Mouse (Mus musculus) fibroblast of lung, adult 2 months (primary cell): ENCODE measurements around the gene Ankmy2.

Experiments used
- DNase-seq: peaks from one replicate; pipeline ENCODE4 v3.0.0-alpha.2; 2011; ENCODE audit warnings: low read depth

The Ankmy2 gene

DNA sequence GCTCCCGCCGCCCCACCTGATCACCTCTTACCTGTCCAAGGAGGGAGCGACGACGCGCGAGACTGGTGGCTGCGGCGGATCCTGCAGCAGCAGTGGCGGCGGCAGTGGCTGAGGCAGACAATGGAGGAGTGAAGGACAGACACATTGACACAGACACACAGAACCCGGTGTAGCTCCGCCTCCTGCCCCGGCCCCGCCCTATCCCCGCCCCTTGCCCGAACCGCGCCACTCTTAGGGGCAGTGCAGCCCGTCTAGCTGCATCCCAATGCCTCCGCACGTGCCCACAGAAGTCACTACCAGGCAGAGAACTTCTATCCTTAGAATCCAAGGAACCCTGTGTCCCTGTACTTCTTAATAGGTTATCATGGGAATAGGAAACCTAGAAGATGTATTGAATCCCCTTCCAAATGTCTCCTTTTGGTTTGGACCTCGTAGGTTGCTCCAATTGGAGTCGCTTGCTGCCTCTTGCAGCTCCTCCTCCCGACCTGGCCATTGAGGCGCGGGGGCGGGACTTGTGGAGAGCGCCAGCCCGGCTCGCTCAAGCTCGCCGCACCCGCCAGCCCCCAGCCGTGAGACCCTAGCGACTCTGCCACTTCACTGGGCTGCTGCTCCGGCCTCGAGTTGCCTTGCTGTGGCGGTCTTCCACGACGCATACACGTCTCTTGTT is at the start of gene Ankmy2:
TSS of gene Ankmy2 (plus strand) at position 478 of the 667 bp plus-strand sequence.
- DNase-seq: peak; percentile 81

- no peak for DNase-seq
These were observed 48.5 kb upstream of the Ankmy2 start for GRCm38 (mm10) chr12:36108442-36108841.

- no peak for DNase-seq
These were observed 46.5 kb upstream of the Ankmy2 start for GRCm38 (mm10) chr12:36110457-36110856.

GRCm38 (mm10) chr12:36111110-36111509 is 45.8 kb upstream of the Ankmy2 start:
- no peak for DNase-seq

DNA sequence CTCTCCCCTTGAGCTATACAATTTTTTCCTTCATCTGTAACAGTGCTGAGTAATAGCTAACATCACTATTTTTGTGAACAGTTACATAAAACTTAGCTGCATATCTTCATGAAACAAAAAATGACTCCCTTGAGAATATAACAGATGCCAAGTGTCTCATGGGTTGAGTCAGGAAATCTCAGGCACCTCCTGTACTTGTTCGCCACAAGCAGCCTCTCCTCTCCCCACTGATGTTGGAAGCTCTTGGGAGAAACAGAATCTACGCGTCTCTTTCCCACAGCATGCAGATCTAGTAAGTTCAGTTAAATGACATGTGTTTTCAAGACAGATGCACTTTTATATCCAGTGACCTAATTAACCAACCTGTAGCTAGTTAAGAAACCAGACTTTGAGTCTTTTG is 44.8 kb upstream of the Ankmy2 start:
- no peak for DNase-seq

DNA sequence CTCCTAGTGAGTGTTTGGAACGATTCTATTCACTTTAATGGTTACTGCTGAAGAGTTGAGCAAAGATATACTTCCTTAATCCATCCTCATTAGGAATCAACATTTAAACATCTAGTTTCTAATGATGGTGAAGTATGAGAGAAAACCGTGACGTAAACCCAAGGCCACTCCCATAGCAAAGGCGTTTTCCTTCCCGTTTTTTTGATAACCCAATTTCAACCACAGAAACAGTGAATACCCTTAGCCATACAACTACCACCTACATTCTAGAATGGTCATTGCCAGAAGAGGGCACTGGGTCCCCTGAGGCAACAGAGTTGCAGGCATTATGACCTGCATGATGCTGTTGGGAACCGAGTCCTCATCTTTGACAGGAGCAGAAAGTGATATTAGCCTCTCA is 39.8 kb upstream of the Ankmy2 start:
- no peak for DNase-seq

GRCm38 (mm10) chr12:36119244-36119643 is 37.7 kb upstream of the Ankmy2 start:
- DNase-seq: no peak

DNA sequence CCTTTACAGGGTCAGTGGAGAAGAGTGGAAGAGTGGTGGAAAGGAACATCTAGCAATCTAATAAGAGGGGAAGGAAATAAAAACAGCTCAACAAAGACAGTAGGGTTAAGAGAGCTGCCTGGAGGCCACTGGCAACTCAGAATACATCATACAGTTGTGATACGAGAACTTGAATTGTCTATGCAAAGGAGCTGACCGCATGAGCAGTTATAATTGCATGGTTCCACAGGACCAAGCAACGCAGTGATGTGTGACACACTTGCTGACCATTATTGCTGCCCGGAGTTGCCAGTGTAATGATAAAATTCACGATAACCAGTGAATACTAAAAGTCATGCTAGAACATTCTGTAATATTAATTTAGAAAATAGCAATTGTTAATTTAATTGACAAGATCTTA is 30.9 kb upstream of the Ankmy2 start:
- DNase-seq: no peak

- no peak for DNase-seq
These were observed 27.1 kb upstream of the Ankmy2 start for GRCm38 (mm10) chr12:36129826-36130225.

GRCm38 (mm10) chr12:36132254-36132653 is 24.7 kb upstream of the Ankmy2 start:
- no peak for DNase-seq

- DNase-seq: no peak
These were observed 24.2 kb upstream of the Ankmy2 start for GRCm38 (mm10) chr12:36132668-36133067.

DNA sequence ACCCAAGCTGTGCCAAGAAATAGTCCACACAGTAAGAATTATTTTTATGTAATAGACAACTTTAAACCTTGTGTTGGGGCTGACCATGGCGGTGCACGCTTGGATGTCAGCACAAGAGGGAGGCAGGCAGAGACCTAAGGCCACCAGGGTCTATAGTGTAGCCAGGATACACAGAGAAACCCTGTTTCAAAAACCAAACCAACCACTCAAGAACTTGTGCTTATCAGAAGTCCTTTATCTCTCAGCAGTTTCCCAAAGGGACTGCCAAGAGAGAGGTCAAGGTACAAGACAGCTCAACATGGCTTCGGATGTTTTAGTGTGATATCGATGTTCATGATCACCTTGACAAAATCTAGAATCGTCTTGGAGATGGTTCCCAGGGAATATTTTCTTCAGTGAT is 23.4 kb upstream of the Ankmy2 start:
- no peak for DNase-seq

DNA sequence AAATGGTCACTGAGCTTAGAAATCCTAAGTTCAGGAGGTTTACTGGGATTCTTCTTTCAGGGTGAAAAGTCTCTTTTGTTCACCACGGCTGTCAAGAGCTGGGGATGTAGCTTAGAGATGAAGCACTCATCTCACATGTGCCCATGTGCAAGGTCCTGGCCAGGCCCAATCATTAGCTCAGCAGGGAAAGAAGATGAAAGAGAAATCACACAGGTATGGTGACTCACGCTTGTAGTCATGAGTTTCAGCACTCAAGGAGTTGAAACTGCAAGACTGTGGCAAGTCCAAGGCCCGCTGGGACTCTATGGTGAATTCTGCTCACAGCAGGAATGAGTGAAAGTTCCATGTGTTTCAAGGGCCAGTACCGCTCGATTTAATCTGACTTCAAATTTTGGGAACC is 22.8 kb upstream of the Ankmy2 start:
- no peak for DNase-seq

DNA sequence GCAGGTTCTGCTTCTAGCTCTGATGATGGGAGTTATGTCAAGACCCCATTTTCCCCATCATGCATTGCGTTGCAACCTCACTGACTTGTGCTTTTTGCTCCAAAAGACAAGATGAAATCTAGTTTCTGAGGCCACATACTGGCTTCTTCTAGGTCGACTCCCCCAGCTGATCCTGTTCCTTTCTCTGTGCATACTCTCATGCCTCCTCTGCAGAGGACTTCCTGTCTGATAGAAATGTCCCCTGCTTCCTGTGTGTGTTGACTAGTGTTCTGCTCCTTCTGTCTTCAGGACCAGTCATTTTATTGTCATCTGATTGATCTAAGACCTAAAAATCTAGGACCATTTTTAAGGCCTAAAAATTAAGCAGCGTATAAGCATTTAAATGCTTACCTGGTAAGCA is 21.5 kb upstream of the Ankmy2 start:
- no peak for DNase-seq

DNA sequence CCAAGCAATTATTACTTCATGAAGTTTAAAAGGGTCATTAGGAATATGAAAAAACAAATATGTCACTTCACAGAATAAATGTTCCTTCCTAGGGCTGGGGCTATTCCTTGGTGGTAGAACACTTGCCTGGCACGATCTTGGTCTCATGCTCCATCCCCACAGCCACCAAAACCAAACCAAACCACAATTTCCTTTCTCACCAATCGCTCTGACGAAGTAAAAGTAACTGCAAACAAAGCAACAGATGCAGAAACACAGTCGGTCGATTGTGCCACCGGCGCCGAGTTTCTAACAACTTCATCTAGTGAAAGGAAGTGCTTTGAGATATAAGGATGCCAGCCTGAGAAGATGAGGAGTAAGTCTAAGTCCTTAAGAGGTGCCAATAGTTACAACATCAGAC is 20.6 kb upstream of the Ankmy2 start:
- no peak for DNase-seq

- DNase-seq: no peak
These were observed 19.7 kb upstream of the Ankmy2 start for GRCm38 (mm10) chr12:36137192-36137591.

DNA sequence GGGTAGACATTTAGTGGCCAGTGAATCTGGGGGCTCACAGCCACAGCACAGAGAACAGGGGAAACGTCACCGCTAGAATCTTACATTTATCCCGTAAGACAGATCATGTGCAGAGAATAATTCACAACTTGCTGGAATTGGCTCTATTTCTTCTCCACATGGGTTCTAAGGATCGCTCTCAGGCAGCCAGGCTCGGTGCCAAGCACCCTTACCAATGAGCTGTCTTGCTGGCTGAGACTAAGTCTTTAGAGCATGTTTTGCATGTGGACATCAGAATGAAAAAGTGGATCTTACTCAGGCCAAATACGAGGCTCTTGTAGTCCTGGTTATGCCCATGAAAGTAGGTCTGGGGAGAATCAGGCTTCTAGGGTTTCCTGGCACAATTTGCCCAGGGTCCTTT is 16.5 kb upstream of the Ankmy2 start:
- DNase-seq: no peak

DNA sequence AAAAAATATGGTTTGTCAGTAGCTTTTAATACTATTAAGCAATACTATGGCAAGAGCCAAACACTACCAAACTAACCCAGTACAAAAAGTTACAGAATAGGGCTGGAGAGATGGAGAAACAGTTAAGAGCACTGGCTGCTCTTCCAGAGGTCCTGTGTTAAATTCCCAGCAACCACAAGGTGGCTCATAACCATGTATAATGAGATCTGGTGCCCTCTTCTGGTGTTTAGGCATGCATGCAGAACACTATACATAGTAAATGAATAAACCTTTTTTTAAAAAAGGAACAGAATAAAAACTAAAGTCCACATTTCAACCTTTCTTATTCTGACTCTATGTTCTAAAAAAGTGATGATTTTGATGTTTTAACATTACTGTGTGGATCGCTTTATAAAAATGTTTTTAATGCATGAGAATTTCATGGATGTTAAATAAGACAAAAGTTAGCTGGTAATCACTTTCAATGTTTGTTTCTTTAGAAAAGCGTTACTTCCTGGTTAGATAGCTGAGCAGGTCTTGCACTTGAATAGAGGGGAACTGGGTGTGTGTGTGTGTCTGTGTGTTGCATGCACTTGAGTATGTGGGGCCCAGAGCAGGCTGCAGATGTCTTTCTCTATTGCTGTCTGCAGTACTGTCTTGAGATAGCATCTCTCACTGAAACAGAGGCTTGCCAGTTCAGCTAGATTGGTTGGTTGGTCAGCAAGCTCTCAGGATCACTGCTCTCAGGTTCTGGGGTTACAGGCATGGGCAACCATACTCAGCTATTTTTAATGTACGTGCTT is 10.5 kb upstream of the Ankmy2 start:
- DNase-seq: no peak

GRCm38 (mm10) chr12:36150265-36150664 is 6.6 kb upstream of the Ankmy2 start:
- no peak for DNase-seq

GRCm38 (mm10) chr12:36150737-36151136 is 6.2 kb upstream of the Ankmy2 start:
- no peak for DNase-seq

GRCm38 (mm10) chr12:36155141-36155641 is 1.7 kb upstream of the Ankmy2 start:
- peak; percentile 35 for DNase-seq

DNA sequence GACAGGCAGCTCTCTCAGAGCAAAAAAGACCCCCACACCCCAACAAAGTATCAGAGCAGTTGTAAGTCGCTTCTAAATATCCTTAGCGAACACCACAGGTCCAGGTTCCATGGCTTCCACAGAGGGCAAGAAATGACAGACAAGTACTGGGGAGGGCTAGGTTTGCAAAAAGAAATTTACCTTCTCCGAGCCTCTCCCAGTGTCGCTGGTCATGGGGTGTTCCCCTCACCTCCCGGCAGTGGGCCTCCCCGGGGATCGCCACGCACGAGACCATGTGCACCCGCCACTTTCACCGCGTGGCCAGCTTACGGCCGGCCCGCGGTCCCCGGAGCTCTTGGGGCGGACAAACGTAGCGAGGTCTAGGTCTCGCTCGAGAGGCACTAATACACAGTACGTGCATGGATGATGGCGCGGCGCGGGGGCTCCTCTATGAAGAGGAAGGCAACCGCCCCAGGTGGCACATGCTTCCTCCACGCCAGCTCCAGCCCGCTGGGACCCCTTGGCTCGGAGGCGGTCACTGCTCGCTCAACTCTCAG is 745 bp upstream of the Ankmy2 start:
- no peak for DNase-seq

DNA sequence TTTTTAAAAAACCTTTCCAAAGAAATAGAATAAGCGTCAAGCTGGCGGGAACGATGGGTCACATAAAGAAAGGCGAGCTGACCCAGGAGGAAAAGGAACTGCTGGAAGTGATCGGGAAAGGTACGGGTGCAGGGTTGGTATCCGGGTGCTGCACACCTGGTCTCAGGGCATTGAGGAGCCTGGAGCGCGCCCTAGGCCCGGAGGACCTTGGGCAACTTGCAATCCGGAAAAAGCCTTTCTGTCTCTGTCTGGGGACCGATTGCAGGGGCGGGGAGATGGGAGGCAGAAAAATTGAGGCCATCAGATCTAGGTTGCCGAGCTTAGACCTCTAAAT is 357 bp downstream of the Ankmy2 start:
- DNase-seq: no peak
